Mouse (Mus musculus) WW6 (cell line): ENCODE measurements around the gene Mul1.
"Not testable (repeated sequence)": the region's sequence is repeated elsewhere in the genome, so short reads cannot be mapped to it uniquely, and the experiment has no call there.

Experiments used
- DNase-seq: peaks from one replicate; pipeline ENCODE4 v3.0.0-alpha.2; 2013; ENCODE audit warnings: low read depth, low spot score

Mul1 gene

GRCm38 (mm10) chr4:138434347-138435316, at the start of gene Mul1:
Gene Mul1, plus strand, starts transcription at chr4:138434671.
- DNase-seq = peak; percentile 93

- DNase-seq = no peak
These were observed 40.8 kb upstream of the Mul1 start for GRCm38 (mm10) chr4:138393703-138394102.

DNA sequence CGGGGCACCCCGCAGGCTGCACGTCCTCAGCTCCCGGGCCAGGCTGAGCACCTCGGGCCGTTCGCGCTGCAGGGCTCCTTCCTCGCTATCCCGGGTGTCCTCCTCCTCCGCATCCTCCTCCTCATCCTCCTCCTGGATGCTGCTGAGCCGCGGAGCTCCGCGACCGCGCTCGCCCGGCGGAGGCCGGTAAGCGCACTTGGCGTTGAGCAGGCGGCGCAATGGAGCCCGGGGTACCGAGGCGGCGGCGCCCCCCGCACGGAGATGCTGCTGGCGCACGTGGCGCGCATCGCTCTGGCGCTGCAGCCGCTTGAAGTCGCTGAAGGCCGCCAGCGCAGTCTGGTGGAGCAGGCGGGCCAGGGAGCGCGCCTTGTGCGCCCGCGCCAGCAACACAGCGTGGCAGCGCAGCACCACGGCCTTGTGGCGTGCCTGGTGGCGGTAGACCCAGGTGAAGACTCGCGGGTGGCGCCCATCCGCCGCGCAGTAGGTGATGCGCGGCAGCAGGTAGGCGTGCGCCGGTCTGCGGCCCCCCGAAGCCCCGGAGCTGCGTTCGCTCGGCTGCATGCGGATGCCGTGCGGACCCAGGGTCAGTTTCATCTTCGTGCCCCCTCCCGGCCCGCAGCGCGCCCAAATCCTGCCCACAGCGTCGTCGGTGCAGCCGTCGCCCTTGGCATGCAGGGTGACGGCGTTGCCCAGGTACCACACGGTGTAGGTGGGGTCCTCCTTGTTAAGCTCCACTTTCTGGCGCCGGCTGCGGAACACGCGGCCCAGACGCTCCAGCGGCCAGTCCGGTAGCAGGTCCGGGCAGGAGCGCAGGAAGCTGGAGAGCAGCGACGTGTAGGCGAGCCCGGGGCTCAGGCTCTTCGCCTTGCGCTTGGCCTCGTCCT, 39.1 kb upstream of the Mul1 start:
- DNase-seq = peak; percentile 33

- peak; percentile 47 for DNase-seq
These were observed 38.4 kb upstream of the Mul1 start, which contains the start of gene Fam43b for GRCm38 (mm10) chr4:138395971-138396645. Gene Fam43b, minus strand, starts transcription at chr4:138396528.

DNA sequence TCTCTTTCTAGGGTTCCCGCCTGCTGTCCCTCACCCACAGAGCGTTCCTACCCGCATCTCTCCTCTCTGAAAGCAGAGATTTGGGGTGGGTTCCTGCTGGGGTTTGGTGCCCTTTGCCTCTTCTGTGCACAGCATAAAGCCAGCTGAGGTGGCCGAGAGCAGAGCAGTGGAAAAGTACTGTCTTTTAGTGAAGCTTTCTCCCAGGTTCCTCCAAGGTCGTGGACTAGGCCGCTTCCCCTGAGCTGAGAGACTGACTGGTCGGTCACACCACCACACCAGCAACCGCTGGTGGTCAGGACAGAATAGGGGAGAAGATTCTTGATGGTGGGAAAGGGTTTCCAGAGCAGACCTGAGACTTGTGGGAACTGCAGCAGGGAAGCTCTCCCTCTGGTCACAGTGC, 37.8 kb upstream of the Mul1 start:
- no peak for DNase-seq

DNA sequence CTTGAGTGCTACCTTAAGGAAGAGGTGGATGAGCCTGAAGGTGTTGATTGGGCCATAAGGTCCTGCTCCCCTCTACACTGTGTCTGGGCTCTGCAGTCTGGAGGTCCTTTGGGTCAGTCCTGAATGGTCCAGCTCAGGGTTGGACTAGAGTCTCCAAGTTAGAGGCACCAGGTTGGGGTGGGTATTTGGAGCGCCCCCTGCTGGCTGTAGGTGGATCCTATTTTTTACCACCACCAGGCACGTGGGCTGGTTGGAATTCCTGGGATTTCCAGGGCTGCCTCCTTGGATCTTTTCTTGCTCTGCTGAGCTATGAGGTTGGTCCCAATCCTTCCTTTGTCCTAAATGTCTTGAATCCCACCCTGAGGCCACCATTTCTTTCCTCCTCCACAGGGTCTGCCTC, 29.7 kb upstream of the Mul1 start:
- no peak for DNase-seq

- DNase-seq = no peak
These were observed 26.8 kb upstream of the Mul1 start for GRCm38 (mm10) chr4:138407479-138408194.

DNA sequence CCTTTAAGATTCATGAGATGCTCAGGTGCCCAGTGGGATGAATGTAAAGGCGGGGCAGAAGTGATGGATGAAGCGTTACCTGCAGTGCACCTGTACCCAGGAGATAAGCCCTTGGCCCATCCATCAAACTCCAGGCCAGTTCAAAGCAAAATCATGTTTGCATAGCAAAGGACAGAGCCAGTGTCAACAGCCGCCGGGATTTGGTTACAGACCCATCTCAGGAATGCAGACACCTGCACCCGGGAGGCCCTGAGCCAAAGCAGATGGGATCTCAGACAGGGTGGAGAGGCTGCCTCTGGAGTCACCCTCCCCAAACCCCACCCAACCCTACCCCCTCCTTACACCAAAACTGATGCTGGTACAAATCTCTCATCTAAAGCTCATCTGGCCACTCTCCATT, 23.5 kb upstream of the Mul1 start:
- no peak for DNase-seq

- no peak for DNase-seq
These were observed 22.9 kb upstream of the Mul1 start for GRCm38 (mm10) chr4:138411504-138412121.

DNA sequence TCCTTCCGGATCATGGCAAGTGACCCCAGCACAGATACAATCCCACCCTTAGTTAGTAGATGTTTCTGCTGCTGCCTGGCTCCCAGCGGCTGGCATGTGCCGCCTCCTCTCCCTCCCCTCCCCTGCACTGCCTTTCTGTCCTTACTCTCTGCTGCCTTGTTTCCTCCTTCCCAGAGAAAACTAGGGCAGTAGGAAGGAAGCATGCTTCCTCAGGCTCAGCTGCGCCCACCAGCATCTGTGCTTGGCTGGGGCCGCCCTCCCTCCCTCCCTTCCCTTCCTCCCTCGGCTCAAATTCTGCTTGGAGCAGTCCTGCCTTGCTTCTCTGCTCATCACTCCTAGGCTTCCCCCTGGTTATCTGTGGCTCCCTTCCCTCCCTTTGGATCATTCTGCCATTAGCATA, 19.7 kb upstream of the Mul1 start:
- DNase-seq = no peak

DNA sequence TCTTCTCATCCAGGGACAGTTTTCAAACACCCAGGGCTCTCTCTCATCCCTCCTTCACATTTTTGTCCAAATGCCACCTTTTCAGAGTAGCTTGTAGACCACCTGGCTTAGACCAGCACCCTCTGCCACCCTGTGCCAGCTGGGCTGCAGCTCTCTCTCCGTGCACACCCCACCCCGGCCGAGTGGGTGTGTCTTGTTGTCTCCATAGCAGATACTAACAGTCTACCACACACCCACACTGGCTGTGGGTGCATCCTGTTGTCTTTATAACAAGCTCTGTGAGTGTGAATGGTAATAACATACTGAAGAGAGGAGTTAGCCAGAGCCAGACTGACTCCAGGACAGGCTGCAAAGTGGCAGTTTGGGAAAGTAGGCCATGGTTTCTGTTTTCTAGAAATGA, 18.5 kb upstream of the Mul1 start:
- DNase-seq = no peak

GRCm38 (mm10) chr4:138416414-138416813, 18.1 kb upstream of the Mul1 start:
- no peak for DNase-seq

GRCm38 (mm10) chr4:138417882-138418281, 16.6 kb upstream of the Mul1 start:
- no peak for DNase-seq

GRCm38 (mm10) chr4:138418340-138418957, 16.0 kb upstream of the Mul1 start:
- DNase-seq = no peak

DNA sequence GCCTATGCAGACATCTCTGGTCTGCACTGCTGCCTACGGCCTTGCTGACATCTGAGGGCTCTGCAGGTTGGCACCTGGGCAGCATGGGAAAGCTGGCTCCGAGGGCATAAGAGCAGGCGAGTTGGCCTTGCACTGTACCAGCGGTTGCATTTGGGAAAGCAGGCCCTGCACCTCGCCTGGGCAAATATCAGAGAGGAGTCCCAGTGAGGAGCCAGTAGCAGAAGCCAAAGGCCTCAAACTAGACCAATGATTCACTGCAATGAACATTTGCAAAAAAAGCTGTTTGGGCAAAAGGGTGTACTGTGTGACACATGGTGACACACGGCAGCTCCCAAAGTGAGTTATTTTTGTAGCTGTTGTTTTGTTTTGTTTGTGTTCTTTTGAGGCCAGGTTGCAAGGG, 9.4 kb upstream of the Mul1 start:
- no peak for DNase-seq

- not testable (repeated sequence) for DNase-seq
These were observed 8.9 kb upstream of the Mul1 start for GRCm38 (mm10) chr4:138425604-138426003.

DNA sequence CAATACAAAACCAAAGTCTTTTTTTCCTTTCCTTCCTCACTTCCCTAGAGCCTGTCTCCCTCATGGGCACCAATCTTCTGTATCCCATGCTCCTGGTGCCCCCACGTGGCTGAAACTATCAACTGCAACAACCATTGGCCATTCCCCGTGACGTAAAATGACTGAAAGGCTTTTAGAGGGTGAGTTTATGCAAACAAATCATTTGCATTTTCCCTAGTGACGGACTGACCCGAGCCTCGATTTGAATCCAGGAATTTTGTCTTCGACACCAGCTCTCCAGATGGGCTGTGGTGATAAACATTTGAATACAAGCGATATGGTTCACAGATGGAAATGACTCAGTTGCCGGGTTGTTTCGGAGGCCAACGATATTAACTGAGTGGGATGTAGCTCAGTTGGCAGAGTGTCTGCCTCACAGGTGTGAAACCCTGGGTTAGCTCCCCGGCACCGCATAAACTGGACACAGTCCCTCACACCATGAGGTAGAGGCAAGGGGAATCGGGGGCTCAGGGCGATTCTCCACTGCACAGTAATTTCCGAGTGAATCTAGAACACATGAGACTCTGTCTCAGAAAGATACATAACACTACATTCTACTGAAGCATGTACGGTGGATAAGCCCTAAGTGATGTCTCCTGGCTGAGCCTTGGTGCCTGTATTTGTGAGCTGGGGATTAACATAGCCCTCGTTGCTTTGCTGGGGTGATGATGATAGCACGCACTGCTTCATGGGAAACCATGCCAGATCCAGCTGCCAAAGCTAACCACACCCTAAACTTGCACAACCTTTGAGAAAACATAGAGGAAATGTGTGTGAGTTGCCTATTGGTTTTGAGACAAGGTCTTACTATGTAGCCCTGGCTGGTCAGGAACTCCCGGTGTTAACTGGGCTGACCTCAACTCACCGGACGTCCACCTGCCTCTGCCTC, 7.4 kb upstream of the Mul1 start:
- DNase-seq = no peak

GRCm38 (mm10) chr4:138429778-138430177, 4.7 kb upstream of the Mul1 start:
- DNase-seq = no peak

GRCm38 (mm10) chr4:138431340-138431739, 3.1 kb upstream of the Mul1 start:
- no peak for DNase-seq
